Comparison of ENCODE assay signal across 8 mouse cellular contexts in genomic region chr11:107859288-107859687, GRCm38 (mm10). TPM values are rescaled to one million over a fixed set of nuclear protein-coding genes. Genes with fewer than 3 reads are reported as not detected.
DNase-seq lines count a peak whose midpoint lies in the region; ATAC-seq and TF ChIP-seq lines count a peak whose summit lies in the region.

No protein-coding gene starts in this region.

- no peak for ATAC-seq in CD4-positive, CD25-positive, alpha-beta regulatory T cell, adult 4 months
- ATAC-seq in midbrain, embryonic 15.5 days (replicated peaks): no peak
- no peak for ATAC-seq in heart, postnatal 0 days (ENCODE audit: insufficient read depth, low read depth)
- no peak for ATAC-seq in limb, embryonic 14.5 days (ENCODE audit: low FRiP score, low read depth)

- TF ChIP-seq POLR2A in cerebellum, adult 2 months (IDR thresholded peaks at IDR 0.05; ENCODE audit: borderline replicate concordance, insufficient read depth, low read length): no peak
- no peak for TF ChIP-seq POLR2A in limb, embryonic 14.5 days (IDR thresholded peaks at IDR 0.05; ENCODE audit: borderline replicate concordance, extremely low read depth, insufficient read depth, insufficient read length)

- no peak overlapping the region for H3K4me3 ChIP-seq in midbrain, embryonic 10.5 days
- no peak overlapping the region for H3K4me3 ChIP-seq in midbrain, embryonic 15.5 days
- no peak overlapping the region for H3K4me3 ChIP-seq in cerebellum, adult 2 months (replicated peaks; ENCODE audit: insufficient read depth, low read depth, low read length)
- H3K4me3 ChIP-seq in heart, postnatal 0 days (ENCODE audit: low read depth, low read length): no peak overlapping the region
- H3K4me3 ChIP-seq in limb, embryonic 14.5 days (replicated peaks; ENCODE audit: low read length): no peak overlapping the region

- WGBS in midbrain, embryonic 10.5 days: 27% methylated on average over 7 of the region's 7 CpGs
- WGBS in midbrain, embryonic 15.5 days: 19% methylated on average over 7 of the region's 7 CpGs
- WGBS in cerebellum, adult 2 months: 8% methylated on average over 7 of the region's 7 CpGs
- 11% methylated on average over 7 of the region's 7 CpGs for WGBS in heart, postnatal 0 days
- WGBS in limb, embryonic 14.5 days: 28% methylated on average over 7 of the region's 7 CpGs

- no peaks in the 10 kb centered on the region for H3K9me3 ChIP-seq in midbrain, embryonic 10.5 days (replicated peaks)
- no peaks in the 10 kb centered on the region for H3K9me3 ChIP-seq in midbrain, embryonic 15.5 days
- no peaks in the 10 kb centered on the region for H3K9me3 ChIP-seq in heart, postnatal 0 days (replicated peaks; ENCODE audit: control insufficient read depth, low read length)
- no peaks in the 10 kb centered on the region for H3K9me3 ChIP-seq in limb, embryonic 14.5 days (ENCODE audit: control insufficient read depth, low read length)

- no peak for TF ChIP-seq EP300 in heart, postnatal 0 days (IDR thresholded peaks at IDR 0.05; ENCODE audit: low read depth)

- no peak overlapping the region for H3K27ac ChIP-seq in midbrain, embryonic 10.5 days (replicated peaks)
- no peak overlapping the region for H3K27ac ChIP-seq in midbrain, embryonic 15.5 days
- no peak overlapping the region for H3K27ac ChIP-seq in cerebellum, adult 2 months (ENCODE audit: insufficient read depth, low read length)
- H3K27ac ChIP-seq in heart, postnatal 0 days (ENCODE audit: low read depth): no peak overlapping the region
- H3K27ac ChIP-seq in limb, embryonic 14.5 days (replicated peaks; ENCODE audit: low read depth, low read length): no peak overlapping the region

- DNase-seq in CD4-positive, CD25-positive, alpha-beta regulatory T cell, adult 2 months (ENCODE audit: low read depth, low spot score): peak; percentile 68
- peak; percentile 60 for DNase-seq in midbrain, embryonic 10.5 days (ENCODE audit: low spot score)
- peak; percentile 47 to 55 for DNase-seq in cerebellum, adult 2 months
- DNase-seq in heart, postnatal 0 days (ENCODE audit: low spot score): peak; percentile 60
- DNase-seq in limb, embryonic 14.5 days (ENCODE audit: low spot score): peak; percentile 77
- DNase-seq in right cerebral cortex, postnatal 14 days: peak; percentile 57

- H3K4me2 ChIP-seq in midbrain, embryonic 15.5 days: no peak overlapping the region
- no peak overlapping the region for H3K4me2 ChIP-seq in heart, postnatal 0 days (ENCODE audit: low read depth, low read length)
- no peak overlapping the region for H3K4me2 ChIP-seq in limb, embryonic 14.5 days (replicated peaks; ENCODE audit: low read depth, low read length, severe bottlenecking)

- no peaks in the 10 kb centered on the region for H3K27me3 ChIP-seq in midbrain, embryonic 10.5 days (ENCODE audit: low read depth, poor library complexity, severe bottlenecking)
- H3K27me3 ChIP-seq in midbrain, embryonic 15.5 days (replicated peaks): no peaks in the 10 kb centered on the region
- no peaks in the 10 kb centered on the region for H3K27me3 ChIP-seq in cerebellum, adult 2 months (ENCODE audit: control insufficient read depth, insufficient read depth, low read length)
- H3K27me3 ChIP-seq in heart, postnatal 0 days (ENCODE audit: control insufficient read depth, insufficient read depth, low read length): no peaks in the 10 kb centered on the region
- H3K27me3 ChIP-seq in limb, embryonic 14.5 days (ENCODE audit: control insufficient read depth, insufficient read depth, low read length): no peaks in the 10 kb centered on the region

- peak; percentile 71 for TF ChIP-seq CTCF in cerebellum, adult 2 months (IDR thresholded peaks at IDR 0.05; ENCODE audit: borderline replicate concordance, insufficient read depth, low read depth, low read length)
- TF ChIP-seq CTCF in heart, postnatal 0 days (IDR thresholded peaks at IDR 0.05; ENCODE audit: low read depth): peak; percentile 83

- no peaks in the 10 kb centered on the region for H3K36me3 ChIP-seq in midbrain, embryonic 10.5 days
- H3K36me3 ChIP-seq in midbrain, embryonic 15.5 days (replicated peaks): no peaks in the 10 kb centered on the region
- H3K36me3 ChIP-seq in heart, postnatal 0 days (replicated peaks; ENCODE audit: control insufficient read depth, insufficient read depth, low read length): no peaks in the 10 kb centered on the region
- H3K36me3 ChIP-seq in limb, embryonic 14.5 days (ENCODE audit: control insufficient read depth, insufficient read depth, low read length): no peaks in the 10 kb centered on the region

- no peak overlapping the region for H3K9ac ChIP-seq in midbrain, embryonic 15.5 days
- no peak overlapping the region for H3K9ac ChIP-seq in heart, postnatal 0 days (replicated peaks; ENCODE audit: low read depth, low read length)
- H3K9ac ChIP-seq in limb, embryonic 14.5 days (ENCODE audit: low read depth, low read length, severe bottlenecking): no peak overlapping the region

- no peaks in the 10 kb centered on the region for H3K4me1 ChIP-seq in midbrain, embryonic 10.5 days
- H3K4me1 ChIP-seq in midbrain, embryonic 15.5 days: 0 out of 2 replicates have a peak, but pooled peaks cover 2% of the 10 kb centered on the region
- no peaks in the 10 kb centered on the region for H3K4me1 ChIP-seq in cerebellum, adult 2 months (ENCODE audit: control insufficient read depth, insufficient read depth, low read length)
- H3K4me1 ChIP-seq in heart, postnatal 0 days (ENCODE audit: control insufficient read depth, insufficient read depth): no peaks in the 10 kb centered on the region
- no peaks in the 10 kb centered on the region for H3K4me1 ChIP-seq in limb, embryonic 14.5 days (ENCODE audit: control insufficient read depth, insufficient read depth, low read length)

RNA-seq across cellular contexts. Expression of gene Cacng5, which starts 55.6 kb away (rescaled TPM):
- polyA plus RNA-seq in CD4-positive, CD25-positive, alpha-beta regulatory T cell, adult 4 months (2017; shearing (Covaris generic)): not detected
- 1.2 and 1.7 TPM in 2 replicates for polyA plus RNA-seq in midbrain, embryonic 10.5 days (2016; fragmentation: Nextera tagmentation; extraction: Ambion mirVana)
- 9.7 and 11.1 TPM in 2 replicates for polyA plus RNA-seq in midbrain, embryonic 15.5 days (2015; fragmentation: Nextera tagmentation; extraction: Ambion mirVana)
- polyA plus RNA-seq in cerebellum, adult 2 months (2012; rRNA removed): 25.7 and 30.1 TPM in 2 replicates
- not detected in 2 replicates for total RNA-seq in heart, postnatal 0 days (2014; rRNA removed; ENCODE audit: low replicate concordance)
- 0.08 TPM in 1 of 2 replicates, not detected in the other for polyA plus RNA-seq in heart, postnatal 0 days (2015; fragmentation: Nextera tagmentation; extraction: Ambion mirVana)
- 0.10 TPM in 2 replicates for polyA plus RNA-seq in limb, embryonic 14.5 days (2012; rRNA removed)
- polyA plus RNA-seq in limb, embryonic 14.5 days (2014; fragmentation: Nextera tagmentation; extraction: Ambion mirVana): 0.04 and 0.10 TPM in 2 replicates
